Mouse (Mus musculus) A20 (cell line): ENCODE measurements around the gene Rnf141.

Source experiments
- DNase-seq: peaks from one replicate; pipeline ENCODE4 v3.0.0-alpha.2; 2011; ENCODE audit warnings: low read depth, low spot score

The Rnf141 gene

GRCm38 (mm10) chr7:110834018-110834417 is 10.2 kb downstream of the Rnf141 start:
- no peak for DNase-seq

GRCm38 (mm10) chr7:110833024-110833423 is 11.2 kb downstream of the Rnf141 start:
- no peak for DNase-seq

DNA sequence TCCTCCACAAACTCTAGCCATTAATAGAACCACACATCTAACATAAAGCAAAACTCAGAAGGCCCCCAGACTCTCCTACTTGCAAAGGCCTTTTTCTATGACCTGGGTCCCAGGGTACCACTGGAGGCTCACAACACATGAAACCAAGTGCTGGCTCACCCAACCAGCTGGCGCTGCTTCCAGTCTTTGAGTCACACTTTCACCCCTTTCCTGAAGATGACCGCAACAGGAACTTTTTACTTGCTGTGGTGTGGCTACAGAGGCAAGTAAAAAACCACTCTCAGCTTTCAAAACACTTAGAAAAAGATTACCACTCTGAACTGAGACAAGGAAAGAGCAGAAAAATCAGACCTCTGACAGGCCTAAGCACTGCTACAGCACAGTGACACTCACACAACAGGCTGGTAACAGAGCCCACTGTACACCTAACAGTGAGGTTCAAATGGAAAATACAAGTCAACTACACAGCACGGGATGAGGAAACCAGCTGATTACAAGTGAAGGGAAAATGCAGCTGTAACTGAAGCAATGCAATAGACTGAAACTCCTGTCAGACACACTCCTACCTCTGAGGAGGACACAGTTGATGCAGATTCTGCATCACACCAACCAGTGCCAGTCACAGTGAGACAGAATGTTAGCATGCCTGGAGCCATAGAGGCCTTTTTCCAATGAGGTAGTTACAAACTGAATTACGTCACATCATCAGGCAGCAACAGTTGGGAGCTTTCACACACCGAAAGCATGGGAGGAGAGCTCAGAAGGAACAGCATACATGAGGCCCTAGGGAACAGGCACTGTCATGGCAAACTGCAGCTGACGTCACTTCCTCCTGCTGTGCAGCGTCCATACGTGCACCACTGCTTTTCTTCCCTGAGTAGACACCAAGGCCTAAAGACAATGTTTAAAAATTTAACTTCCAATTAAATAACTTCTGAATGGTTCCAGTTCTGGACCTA is 20.0 kb downstream of the Rnf141 start:
- DNase-seq = no peak

DNA sequence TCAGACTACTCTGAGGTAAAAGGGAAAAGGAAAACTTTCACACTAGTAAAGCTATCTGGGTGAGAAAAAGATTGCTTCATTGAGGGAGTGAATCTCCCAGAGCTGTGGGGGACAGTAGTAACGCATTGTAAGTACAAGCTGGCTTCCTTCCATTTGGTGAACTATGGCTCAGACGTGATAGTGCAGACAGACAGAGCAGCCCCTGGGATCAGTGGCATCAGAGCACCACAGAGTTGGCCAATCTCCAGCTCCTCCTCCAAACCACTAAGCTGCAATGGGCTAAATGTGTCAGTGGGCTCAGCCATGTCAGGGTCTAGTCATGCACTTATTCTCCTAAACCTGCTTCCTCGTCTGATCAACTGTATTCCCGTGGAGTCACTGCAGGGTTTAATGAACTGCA is 20.7 kb downstream of the Rnf141 start:
- DNase-seq = no peak

DNA sequence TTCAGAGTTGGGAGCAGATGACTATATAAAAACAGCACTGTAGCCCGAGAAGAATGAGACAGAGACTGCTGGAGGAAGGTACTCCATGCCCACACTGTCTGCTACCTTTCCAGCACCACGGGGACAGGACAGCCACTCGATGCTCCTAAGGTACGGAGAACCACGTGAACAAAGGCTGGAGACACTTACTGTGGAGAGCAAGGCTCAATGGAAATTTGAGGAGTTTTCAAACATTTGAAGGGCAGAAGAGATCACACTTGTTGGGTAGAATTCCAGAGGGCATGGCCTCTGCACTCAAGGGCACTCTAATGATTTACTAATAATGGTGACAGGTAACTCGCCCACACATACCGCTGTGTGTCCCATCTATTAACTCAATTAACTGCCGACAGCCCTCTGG is 21.2 kb downstream of the Rnf141 start:
- DNase-seq = no peak

DNA sequence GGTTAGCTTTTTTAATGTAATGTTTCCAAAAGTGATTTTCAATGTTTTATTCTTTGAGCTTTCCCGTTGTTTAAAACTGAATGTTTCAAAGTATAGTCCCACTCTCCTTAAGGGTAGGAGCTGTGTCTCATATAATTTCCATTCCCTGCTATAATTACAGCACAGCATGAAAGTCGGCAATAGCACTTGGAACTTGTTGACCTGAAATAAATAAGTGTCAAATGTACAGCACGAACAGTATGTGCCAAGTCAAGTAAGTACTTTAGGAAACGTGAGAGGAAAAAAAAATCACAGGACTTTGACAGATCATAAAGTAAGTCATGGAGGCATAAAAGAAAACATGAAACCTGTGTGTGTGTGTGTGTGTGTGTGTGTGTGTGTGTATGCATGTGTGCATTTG is 22.2 kb downstream of the Rnf141 start:
- DNase-seq = no peak

- DNase-seq = no peak
Observed at GRCm38 (mm10) chr7:110821653-110822052, 22.6 kb downstream of the Rnf141 start.

DNA sequence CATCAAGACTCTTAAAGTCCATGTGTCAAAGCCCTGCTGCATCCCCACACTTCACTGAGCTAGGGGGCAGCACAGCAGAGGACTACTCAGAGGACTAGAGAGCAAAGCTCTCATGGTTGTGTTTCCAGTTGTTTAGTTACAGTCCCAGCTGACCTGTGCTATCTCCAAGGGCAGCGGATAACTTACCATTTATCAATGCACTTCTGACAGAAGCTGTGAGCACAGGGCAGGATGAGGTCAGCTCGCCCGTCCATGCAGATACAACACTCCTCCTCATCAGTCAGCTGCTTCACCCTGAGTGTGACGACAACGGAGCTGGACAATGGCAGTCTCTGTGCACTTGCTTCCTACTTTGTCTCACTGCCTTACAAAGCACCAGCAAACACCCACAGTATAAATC is 23.2 kb downstream of the Rnf141 start:
- DNase-seq = no peak

- DNase-seq = no peak
Observed at GRCm38 (mm10) chr7:110818787-110819350, 25.4 kb downstream of the Rnf141 start.

DNA sequence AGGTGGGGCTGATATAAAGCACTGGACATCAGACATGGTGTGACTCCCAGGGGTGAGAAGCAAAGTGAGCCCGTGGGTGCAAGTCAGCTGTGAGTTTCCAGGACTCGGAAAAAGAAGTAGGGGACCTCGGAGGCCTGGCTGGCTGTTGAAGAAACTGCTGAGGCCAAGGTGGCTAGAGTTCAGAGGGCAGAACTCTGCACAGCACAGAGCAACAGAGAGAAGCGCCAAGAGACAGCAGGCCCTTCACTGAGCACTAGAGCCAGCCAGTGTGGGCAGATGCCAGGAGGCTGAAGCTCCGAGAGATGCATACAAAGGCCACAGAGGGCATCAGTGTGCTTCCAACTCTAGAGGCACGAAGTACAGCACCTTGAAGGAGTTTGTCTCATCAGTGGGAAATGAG is 26.1 kb downstream of the Rnf141 start:
- no peak for DNase-seq

- DNase-seq = peak; percentile 60
Observed at GRCm38 (mm10) chr7:110816037-110816436, 28.2 kb downstream of the Rnf141 start.

GRCm38 (mm10) chr7:110813983-110814382 is 30.3 kb downstream of the Rnf141 start:
- no peak for DNase-seq

- DNase-seq = no peak
Observed at GRCm38 (mm10) chr7:110811529-110811928, 32.7 kb downstream of the Rnf141 start.

- DNase-seq = no peak
Observed at GRCm38 (mm10) chr7:110810995-110811394, 33.3 kb downstream of the Rnf141 start.

DNA sequence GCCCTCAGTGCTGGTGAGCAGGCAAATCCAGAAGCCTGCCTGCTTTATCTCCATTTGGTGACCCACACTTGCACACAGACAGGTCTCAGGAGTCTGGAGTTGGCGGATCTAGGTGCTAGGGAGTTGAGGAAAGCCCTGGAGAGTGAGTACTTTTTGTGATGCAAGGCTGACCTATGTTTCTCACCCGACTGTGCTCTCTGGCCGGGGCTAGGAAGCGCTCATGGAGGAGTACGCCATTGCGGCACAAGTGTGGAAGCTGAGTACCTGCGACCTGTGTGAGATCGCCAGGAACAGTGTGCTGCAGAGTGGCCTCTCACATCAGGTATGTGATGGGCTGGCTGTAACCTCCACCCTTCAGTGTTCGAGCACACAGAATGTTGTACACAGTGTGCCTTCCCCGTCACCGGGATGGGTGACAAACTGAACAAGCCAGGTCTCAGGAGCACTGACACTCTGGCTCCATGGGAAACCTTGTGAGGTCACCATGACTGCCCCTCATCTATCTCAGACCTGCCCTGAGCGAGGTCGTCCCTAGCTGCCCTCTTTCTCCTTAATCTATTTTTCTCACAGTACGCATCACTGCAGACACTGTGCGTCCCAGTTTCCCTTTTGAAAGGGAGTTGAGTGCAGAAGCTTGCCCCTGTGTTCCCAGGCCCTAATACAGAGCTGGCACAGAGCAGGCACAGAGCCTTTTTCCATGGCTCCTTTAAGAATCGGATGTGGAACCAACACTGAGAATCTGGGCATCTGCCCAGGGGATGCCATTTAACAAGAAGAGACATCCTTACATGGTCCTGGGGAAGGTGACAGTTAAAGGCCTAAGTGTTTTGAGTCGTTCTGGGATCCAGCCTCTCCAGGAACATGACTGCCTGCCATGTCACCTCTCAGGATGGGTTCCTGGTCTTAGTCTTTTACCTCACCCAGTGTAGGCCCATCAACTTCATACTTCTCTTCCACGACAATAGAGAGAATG is 34.4 kb downstream of the Rnf141 start:
- no peak for DNase-seq

DNA sequence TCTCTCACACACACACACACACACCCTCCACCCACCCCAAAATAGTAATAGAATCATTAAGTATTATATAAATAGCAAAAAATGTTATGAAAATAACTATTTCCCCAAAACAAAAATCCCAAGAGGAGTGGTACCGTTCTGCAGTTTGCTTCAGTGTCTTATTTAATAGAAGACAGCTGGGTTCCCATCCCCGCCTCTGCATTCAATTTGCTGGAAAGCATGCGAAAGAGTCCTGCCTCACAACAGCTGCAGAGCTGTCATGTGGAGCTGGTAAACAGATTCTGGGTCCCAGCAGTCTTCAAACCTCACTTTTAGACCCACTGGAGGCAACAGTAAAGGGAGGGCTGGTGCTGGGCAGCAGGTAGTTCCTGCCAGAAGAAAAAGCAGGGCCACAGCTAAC is 35.3 kb downstream of the Rnf141 start:
- DNase-seq = no peak

- no peak for DNase-seq
Observed at GRCm38 (mm10) chr7:110807460-110808030, 36.7 kb downstream of the Rnf141 start.

GRCm38 (mm10) chr7:110804266-110804665 is 40.0 kb downstream of the Rnf141 start:
- DNase-seq = no peak

- no peak for DNase-seq
Observed at GRCm38 (mm10) chr7:110803131-110803530, 41.1 kb downstream of the Rnf141 start.

DNA sequence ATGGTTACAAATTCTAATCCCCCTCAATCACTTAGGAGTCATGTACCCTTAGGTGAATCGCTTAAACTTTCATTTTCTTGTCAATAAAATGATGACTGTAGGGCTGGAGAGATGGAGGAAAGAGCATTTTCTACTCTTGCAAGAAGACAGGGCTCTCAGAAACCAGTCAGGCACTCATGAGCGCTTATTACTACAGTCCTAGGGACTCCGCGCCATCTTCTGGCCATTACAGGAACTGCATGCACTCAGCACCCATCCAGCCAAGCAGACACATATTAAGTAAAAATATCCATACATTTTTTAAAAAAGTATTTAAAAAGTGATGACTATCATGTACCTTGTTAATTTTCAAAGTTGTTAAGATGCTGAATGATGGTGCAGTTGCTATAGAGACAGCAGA is 43.2 kb downstream of the Rnf141 start:
- DNase-seq = peak; percentile 77

GRCm38 (mm10) chr7:110797722-110798409 is 46.4 kb downstream of the Rnf141 start:
- DNase-seq = no peak
